Mouse (Mus musculus): ENCODE data around the gene Olfr65.
A peak's percentile ranks its signal among the peaks of the same experiment; 100 is the strongest.

The Olfr65 gene

GRCm38 (mm10) chr7:103903187-103903586 lies at the start of gene Olfr65:
Olfr65 (plus strand) TSS chr7:103903487.
- DNase-seq (ENCODE audit: low read depth): no peak

GRCm38 (mm10) chr7:103854669-103855068 lies 48.6 kb upstream of the Olfr65 start:
- DNase-seq (ENCODE audit: low read depth): no peak

- DNase-seq (ENCODE audit: low read depth): no peak
Observed at GRCm38 (mm10) chr7:103859076-103859475, 44.2 kb upstream of the Olfr65 start.

DNA sequence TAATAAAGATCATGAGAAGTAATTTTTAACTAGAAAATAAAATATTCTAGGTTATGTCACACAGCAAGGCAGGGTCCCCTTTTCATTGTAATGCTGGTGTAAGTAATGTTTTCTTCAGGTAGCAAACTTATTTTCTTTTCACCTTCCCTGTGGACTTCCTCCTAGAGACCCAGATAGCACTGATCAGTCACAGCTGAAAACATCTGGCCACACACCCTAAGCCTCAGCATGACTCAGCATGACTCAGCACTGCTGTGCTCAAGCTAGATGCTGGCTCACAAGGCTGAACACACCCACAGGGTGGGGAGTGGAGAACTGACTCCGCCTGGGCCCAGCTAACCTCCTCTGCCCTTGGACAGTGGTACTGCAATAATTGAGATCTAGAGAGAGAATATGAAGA lies 42.4 kb upstream of the Olfr65 start:
- peak; percentile 88 for DNase-seq (ENCODE audit: low read depth)

DNA sequence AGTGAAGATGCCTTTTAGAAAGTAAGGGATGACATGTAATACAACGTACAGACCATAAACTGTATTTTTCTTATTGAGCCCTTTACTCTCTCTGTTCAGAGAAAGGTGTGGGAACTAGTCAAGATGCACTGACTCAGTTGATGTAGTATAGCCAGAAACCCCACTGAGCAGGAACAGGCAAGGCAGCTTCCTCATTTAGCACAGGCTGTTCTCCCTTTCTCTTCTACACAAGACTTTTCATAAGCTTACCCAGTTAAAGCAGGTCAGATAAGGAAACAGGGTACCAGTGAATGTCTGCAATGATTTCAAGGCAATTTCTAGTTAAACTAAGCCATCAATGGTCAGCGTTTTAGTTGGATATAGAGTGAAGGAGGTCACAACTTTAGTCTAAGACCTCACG lies 41.8 kb upstream of the Olfr65 start:
- no peak for DNase-seq (ENCODE audit: low read depth)

DNA sequence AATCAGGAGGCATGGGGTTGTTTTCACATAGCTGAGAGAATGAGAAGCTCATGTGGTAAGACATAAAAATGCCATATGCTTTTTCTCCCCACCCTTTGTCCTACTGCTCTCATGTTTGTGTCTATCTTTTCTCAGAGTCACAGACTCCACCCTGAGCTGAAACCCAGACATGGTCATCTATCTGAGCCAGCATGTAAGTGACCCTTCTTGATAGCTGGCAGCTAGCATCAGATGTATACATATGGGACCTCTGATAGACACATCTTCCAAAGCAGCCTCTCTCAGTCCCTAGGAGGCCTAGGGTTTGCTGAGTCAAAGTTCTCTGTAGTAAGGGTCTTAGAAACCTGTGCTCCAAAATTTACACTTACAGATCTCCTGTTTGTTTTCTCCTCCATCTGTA lies 37.6 kb upstream of the Olfr65 start:
- no peak for DNase-seq (ENCODE audit: low read depth)

GRCm38 (mm10) chr7:103870667-103871066 lies 32.6 kb upstream of the Olfr65 start:
- DNase-seq (ENCODE audit: low read depth): peak; percentile 45

- no peak for DNase-seq (ENCODE audit: low read depth)
Observed at GRCm38 (mm10) chr7:103873064-103873463, 30.2 kb upstream of the Olfr65 start.

- DNase-seq (ENCODE audit: low read depth): no peak
Observed at GRCm38 (mm10) chr7:103874451-103874850, 28.8 kb upstream of the Olfr65 start.

DNA sequence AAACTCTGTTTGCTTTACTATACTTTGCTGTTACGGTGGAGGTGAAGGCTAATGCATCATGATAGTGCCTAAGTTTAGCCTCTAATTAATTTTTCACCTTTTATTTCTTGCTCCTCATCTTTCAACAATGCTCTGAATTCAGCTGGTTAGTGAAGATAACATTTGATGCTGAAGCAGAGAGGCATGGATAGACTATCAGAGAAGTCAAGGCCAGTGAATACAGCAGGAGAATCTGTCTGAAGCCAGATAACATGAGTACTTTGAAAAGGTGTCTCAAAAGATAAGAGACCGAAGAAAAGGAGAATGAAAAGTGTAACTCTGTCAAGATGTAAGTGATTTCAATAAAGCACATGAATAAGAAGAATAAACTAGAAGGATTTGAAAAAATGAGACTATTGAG lies 26.2 kb upstream of the Olfr65 start:
- DNase-seq (ENCODE audit: low read depth): no peak

GRCm38 (mm10) chr7:103886152-103886551 lies 17.1 kb upstream of the Olfr65 start, which contains the start of gene Olfr66:
Olfr66 (minus strand) TSS chr7:103886252.
- DNase-seq (ENCODE audit: low read depth): no peak

DNA sequence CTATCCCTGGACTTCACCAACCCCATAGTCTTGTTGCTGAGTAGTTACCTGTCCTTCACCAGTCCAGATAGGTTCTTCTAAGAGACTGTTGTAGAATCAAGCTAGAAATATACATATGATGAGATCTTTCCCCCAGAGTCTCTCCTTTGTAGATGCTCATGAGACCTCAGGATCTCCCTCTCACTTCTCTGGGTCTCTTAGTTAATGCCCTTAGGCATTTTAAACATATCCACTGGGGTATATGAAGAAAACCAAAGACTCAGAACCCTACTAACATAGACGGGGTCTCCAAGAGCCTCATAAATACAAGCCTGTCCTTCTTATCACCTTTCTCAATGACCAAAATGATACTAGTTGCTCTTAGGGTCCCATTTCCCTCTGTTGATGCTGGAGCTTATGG lies 8.9 kb upstream of the Olfr65 start, which contains the start of gene Olfr64:
Gene Olfr64 (minus strand): TSS at position 101 of the 400 bp plus-strand sequence.
- DNase-seq (ENCODE audit: low read depth): no peak

- peak; percentile 31 for DNase-seq (ENCODE audit: low read depth)
Observed at GRCm38 (mm10) chr7:103910047-103910446, 6.8 kb downstream of the Olfr65 start.

GRCm38 (mm10) chr7:103912969-103913511 lies 9.8 kb downstream of the Olfr65 start:
- DNase-seq (ENCODE audit: low read depth): peak; percentile 28

GRCm38 (mm10) chr7:103915338-103915737 lies 12.1 kb downstream of the Olfr65 start:
- no peak for DNase-seq (ENCODE audit: low read depth)

DNA sequence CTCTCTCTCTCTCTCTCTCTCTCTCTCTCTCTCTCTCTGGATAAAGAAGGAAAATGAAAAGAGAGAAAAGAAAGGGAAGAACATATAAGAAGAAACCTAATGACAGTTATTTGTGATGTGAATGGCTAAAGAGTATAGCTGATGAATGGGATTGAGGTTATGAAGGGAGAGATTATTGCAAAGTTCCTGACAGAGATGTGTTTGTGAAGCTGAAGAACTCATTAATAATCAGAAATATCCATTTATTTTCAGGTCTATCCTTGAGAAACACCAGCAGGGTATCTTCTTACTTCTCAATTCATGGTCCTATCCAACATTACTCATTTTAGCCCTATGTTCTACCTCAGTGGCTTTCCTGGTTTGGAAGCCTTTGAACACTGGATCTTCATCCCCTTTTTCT lies 25.2 kb downstream of the Olfr65 start, which contains the start of gene Olfr631:
Gene Olfr631 (plus strand): TSS at position 301 of the 400 bp plus-strand sequence.
- DNase-seq (ENCODE audit: low read depth): no peak

- DNase-seq (ENCODE audit: low read depth): no peak
Observed at GRCm38 (mm10) chr7:103934264-103934663, 31.0 kb downstream of the Olfr65 start, which contains the start of gene Olfr632. Olfr632 (plus strand) TSS chr7:103934347.

DNA sequence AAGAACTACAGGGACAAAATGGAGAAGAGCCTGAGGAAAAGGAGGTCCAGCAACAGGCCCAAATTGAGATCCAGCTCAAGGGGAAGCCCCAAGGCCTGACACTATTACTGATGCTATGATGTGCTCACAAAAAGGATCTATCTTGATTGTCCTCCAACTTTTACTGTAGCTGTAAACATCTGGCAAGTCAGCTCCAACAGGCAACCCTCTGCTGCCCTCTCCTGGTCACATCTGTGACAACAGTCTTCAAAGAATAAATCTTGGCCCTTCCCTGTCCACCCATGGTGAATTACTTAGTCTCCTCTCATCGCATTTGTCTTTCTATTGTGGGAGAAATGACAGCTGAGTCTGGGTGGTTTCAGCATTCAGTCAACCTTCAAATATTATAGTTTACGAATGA lies 39.4 kb downstream of the Olfr65 start:
- peak; percentile 46 for DNase-seq (ENCODE audit: low read depth)

DNA sequence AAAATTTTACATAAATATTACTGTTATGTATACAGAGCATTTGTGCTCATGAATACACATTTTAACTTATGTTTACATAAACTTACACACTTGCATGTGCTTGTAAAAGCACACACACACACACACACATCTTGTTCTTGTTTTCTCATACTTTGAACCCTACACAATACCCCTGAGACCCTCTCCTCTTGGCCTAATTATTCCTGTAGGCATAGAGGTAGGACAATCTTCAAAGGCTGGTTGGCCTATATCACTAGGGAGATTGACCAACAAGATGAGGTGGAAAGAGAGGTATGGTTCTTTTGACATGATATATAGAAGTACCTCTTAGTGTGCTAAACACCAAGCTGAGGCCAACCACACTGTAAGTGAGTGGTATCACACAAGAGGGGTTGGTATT lies 40.9 kb downstream of the Olfr65 start, which contains the start of gene Olfr633:
Gene Olfr633 (plus strand): TSS at position 301 of the 400 bp plus-strand sequence.
- DNase-seq (ENCODE audit: low read depth): no peak

Measured in c-Kit-positive CD71-negative TER-119-negative erythroid progenitor cells, embryonic 14.5 days (primary cell).